Mouse (Mus musculus) left cerebral cortex, adult 8-10 months (tissue): ENCODE results near the gene C1qtnf3. TPM values are rescaled to one million over a fixed set of nuclear protein-coding genes. Genes with fewer than 3 reads are reported as not detected.

Experiments used
- DNase-seq, 2 experiments: peaks; one replicate each; pipeline ENCODE4 v3.0.0; 2022; ENCODE audit warnings: low spot score in 2 of 2
- total RNA-seq, 4 experiments: library from RNA; stranded (reverse); gene quantifications; 2 replicates each; pipeline ENCODE4 v1.2.4; 2022

Gene C1qtnf3
- total RNA-seq, 4 experiments from 2014 or later = 0.27 TPM; not detected in 3

GRCm38 (mm10) chr15:11026801-11027561 is 74.8 kb downstream of the C1qtnf3 start:
- DNase-seq = no peak

Other genes with a start within 250 kb of the C1qtnf3 start
- 10 to 100 TPM; 11.4 to 14.1 (median 13.0) TPM for gene Rai14, start 237.7 kb upstream of the C1qtnf3 start, total RNA-seq
- 10 to 100 TPM in 2 of 4 experiments, 1 to 10 TPM in 2; 8.9 to 14.0 (median 11.3) TPM for gene Amacr, start 29.4 kb downstream of the C1qtnf3 start, total RNA-seq
- gene Slc45a2, start 48.4 kb downstream of the C1qtnf3 start, total RNA-seq = not detected
- 1 to 10 TPM; 1.8 to 3.2 (median 2.4) TPM for gene Rxfp3, start 85.7 kb downstream of the C1qtnf3 start, total RNA-seq
- gene Adamts12, start 112.5 kb downstream of the C1qtnf3 start, total RNA-seq = under 1 TPM; 0.23 to 0.39 (median 0.25) TPM